Mouse (Mus musculus) erythroblast, embryonic 14.5 days (primary cell): ENCODE results near the gene Gm11937. TPM values are rescaled to one million over a fixed set of nuclear protein-coding genes. Genes with fewer than 3 reads are reported as not detected.

Experiments
- H3K27me3 ChIP-seq: 2 replicates; pipeline ENCODE4 v1.6.1; 2012; ENCODE audit warnings: inconsistent platforms; ENCODE audit not compliant: control insufficient read depth
- H3K36me3 ChIP-seq: 2 replicates; pipeline ENCODE4 v1.6.1; 2012; ENCODE audit warnings: mild to moderate bottlenecking, inconsistent platforms; ENCODE audit not compliant: control insufficient read depth
- H3K4me1 ChIP-seq: 2 replicates; pipeline ENCODE4 v1.6.1; 2012; ENCODE audit warnings: inconsistent platforms; ENCODE audit not compliant: control insufficient read depth
- H3K4me3 ChIP-seq: replicated peaks from 2 replicates; pipeline ENCODE3; 2012; ENCODE audit warnings: moderate library complexity, mild to moderate bottlenecking, inconsistent platforms
- H3K9me3 ChIP-seq: 2 replicates; pipeline ENCODE4 v1.6.1; 2012; ENCODE audit warnings: low read length, inconsistent platforms, mixed read lengths; ENCODE audit not compliant: control insufficient read depth
- GATA1 ChIP-seq: IDR thresholded peaks from 2 replicates; pipeline ENCODE4 v1.6.1; 2012; ENCODE audit warnings: low read length, inconsistent platforms, mixed read lengths
- TAL1 ChIP-seq: IDR thresholded peaks from 3 replicates; pipeline ENCODE4 v1.6.1; 2012; ENCODE audit warnings: low read length, inconsistent platforms, mixed read lengths
- polyA plus RNA-seq: library from polyadenylated mRNA; stranded (reverse); fragments of >175 nt; gene quantifications from 2 replicates; pipeline ENCODE4 v1.2.3, GENCODE M21; 2012

The Gm11937 gene
- polyA plus RNA-seq, 1 experiment = not detected

- H3K4me3 ChIP-seq = no peak within 1 kb of the TSS
- TF ChIP-seq GATA1 = no peak
- no peak for TF ChIP-seq TAL1
- peaks cover 2% of the 10 kb centered on the region; the same call in 1 of the 2 replicates for H3K9me3 ChIP-seq
- H3K4me1 ChIP-seq = no peaks in the 10 kb centered on the region
- H3K36me3 ChIP-seq = no peaks in the 10 kb centered on the region
- no peaks in the 10 kb centered on the region for H3K27me3 ChIP-seq
Measured at GRCm38 (mm10) chr11:99590981-99591380, 19.0 kb downstream of the Gm11937 start, which contains the start of gene Krtap1-3. TSS of gene Krtap1-3 (minus strand) at chr11:99591339.

DNA sequence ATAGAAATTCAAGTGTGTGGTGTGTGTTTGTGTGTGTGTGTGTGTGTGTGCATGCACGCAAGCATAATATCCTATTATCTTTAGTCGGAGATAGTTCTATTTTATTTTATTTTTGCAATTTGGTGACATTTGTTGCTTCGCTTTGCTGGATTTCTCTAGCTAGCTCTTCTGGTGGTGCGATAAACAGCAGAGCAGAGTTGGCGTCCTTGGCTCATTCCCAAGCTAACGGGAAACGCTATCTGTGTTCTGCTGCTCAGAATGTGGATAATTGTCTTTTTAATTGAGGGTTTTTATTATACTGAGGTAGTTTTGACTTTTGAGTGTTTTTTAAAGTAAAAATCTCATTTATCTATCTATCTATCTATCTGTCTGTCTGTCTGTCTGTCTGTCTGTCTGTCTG, 24.9 kb downstream of the Gm11937 start:
- no peaks in the 10 kb centered on the region for H3K4me1 ChIP-seq
- no peaks in the 10 kb centered on the region for H3K27me3 ChIP-seq
- H3K36me3 ChIP-seq = no peaks in the 10 kb centered on the region
- no peak overlapping the region for H3K4me3 ChIP-seq
- peaks cover 3% of the 10 kb centered on the region for H3K9me3 ChIP-seq
- TF ChIP-seq TAL1 (no peak), GATA1 (no peak)

- Histone ChIP-seq H3K4me1 (no peaks in the 10 kb centered on the region), H3K4me3 (no peak within 1 kb of the TSS), H3K27me3 (no peaks in the 10 kb centered on the region), H3K36me3 (no peaks in the 10 kb centered on the region), H3K9me3 (peaks cover 3% of the 10 kb centered on the region)
- TF ChIP-seq GATA1 = no peak
- no peak for TF ChIP-seq TAL1
Measured at GRCm38 (mm10) chr11:99583245-99583704, 26.7 kb downstream of the Gm11937 start, which contains the start of gene Krtap1-4. TSS of gene Krtap1-4 (minus strand) at chr11:99583654.

DNA sequence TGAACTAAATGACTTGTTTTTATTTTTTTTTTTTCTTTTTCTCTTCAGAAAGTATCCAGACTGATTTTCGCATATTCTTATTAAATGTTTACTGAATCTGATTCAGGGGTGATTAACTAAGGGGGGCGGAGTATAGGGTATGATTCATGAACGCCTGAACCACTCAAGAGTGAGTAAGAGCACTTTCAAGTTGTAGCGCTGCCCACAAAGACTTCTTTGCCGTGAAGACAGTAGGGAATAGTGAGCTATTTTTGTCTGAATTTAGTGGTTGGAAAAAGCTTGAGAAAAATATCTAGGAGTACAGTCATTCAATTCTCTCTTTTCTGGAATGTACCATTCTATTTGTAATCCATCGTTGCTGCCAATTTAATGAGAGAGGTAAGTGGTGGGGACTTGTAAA, 28.4 kb downstream of the Gm11937 start:
- no peaks in the 10 kb centered on the region for H3K36me3 ChIP-seq
- no peaks in the 10 kb centered on the region for H3K27me3 ChIP-seq
- H3K4me1 ChIP-seq = no peaks in the 10 kb centered on the region
- no peak for TF ChIP-seq GATA1
- no peak for TF ChIP-seq TAL1
- peaks cover 3% of the 10 kb centered on the region for H3K9me3 ChIP-seq
- no peak overlapping the region for H3K4me3 ChIP-seq

DNA sequence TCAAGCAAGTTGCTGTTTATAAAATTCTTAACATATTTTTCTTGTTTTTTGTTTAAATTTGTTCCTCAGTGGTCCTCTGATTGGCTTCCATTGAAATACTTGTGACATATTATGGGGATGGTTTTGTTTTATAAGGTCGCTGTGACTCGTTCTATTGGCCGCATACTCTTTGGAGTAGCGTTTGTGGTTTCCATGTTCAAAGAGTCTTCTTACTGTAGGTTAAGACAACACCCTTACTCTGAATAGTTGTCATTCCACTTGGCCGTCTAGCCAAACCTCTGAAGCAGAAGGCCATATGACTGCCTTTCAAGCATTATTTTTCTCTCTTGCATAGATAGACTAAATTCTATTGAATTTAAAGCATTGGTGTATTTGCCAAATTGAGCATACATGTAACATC, 28.9 kb downstream of the Gm11937 start:
- Histone ChIP-seq H3K9me3 (peaks cover 3% of the 10 kb centered on the region), H3K4me3 (no peak overlapping the region), H3K4me1 (no peaks in the 10 kb centered on the region), H3K36me3 (no peaks in the 10 kb centered on the region), H3K27me3 (no peaks in the 10 kb centered on the region)
- TF ChIP-seq TAL1 = no peak
- no peak for TF ChIP-seq GATA1

GRCm38 (mm10) chr11:99580636-99581035, 29.4 kb downstream of the Gm11937 start, which contains the start of gene Krtap1-5:
TSS of gene Krtap1-5 (minus strand) at chr11:99581016.
- H3K4me3 ChIP-seq = no peak within 1 kb of the TSS
- peaks cover 3% of the 10 kb centered on the region for H3K9me3 ChIP-seq
- no peaks in the 10 kb centered on the region for H3K4me1 ChIP-seq
- H3K27me3 ChIP-seq = no peaks in the 10 kb centered on the region
- no peaks in the 10 kb centered on the region for H3K36me3 ChIP-seq
- no peak for TF ChIP-seq GATA1
- TF ChIP-seq TAL1 = no peak

GRCm38 (mm10) chr11:99574106-99574505, 35.9 kb downstream of the Gm11937 start:
- no peaks in the 10 kb centered on the region for H3K27me3 ChIP-seq
- H3K4me3 ChIP-seq = no peak overlapping the region
- TF ChIP-seq GATA1 (no peak), TAL1 (no peak)
- H3K4me1 ChIP-seq = no peaks in the 10 kb centered on the region
- H3K36me3 ChIP-seq = no peaks in the 10 kb centered on the region
- no peaks in the 10 kb centered on the region for H3K9me3 ChIP-seq

DNA sequence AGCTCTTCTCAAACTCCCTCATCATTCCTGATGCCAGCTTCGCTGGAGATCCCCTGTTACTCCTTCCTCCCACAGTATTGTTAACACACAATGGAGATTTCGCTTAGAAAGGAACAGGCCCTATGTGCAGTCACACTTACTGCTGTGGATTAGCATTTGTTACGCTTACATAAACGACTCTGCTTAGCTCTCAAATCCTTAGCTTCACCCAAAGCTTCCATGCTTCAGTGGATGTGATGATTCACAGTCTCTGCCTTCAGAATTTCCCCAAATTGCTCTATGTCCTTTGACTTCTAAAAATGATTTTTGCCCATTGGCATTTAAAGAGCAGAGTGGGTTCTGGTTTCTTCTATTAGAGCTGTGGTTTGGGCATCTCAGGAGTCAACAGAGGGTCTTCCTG, 36.8 kb downstream of the Gm11937 start:
- H3K27me3 ChIP-seq = no peaks in the 10 kb centered on the region
- no peaks in the 10 kb centered on the region for H3K4me1 ChIP-seq
- H3K4me3 ChIP-seq = no peak overlapping the region
- H3K36me3 ChIP-seq = no peaks in the 10 kb centered on the region
- H3K9me3 ChIP-seq = no peaks in the 10 kb centered on the region
- TF ChIP-seq GATA1 = no peak

DNA sequence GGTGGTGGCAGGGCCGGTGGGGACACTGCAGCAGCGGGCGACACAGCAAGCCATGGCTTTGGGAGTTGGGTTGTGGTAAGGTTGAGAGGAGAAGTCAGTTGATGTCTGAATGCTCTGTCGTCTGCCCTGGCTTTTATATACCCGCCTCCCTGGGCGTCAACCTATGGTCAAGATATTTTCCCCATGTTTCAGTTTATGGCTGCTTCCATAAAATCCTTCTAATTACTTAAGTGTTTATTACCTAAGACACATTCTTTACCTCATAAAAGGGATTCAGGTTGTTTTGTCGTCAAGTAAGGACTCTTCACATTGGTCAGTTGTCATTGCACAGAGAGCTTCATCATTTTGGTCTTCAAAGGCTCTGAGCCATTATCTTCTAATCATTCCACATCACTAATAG, 43.5 kb downstream of the Gm11937 start, which contains the start of gene Krtap3-1:
TSS of gene Krtap3-1 (minus strand) at position 101 of the 400 bp plus-strand sequence.
- H3K36me3 ChIP-seq = no peaks in the 10 kb centered on the region
- no peaks in the 10 kb centered on the region for H3K27me3 ChIP-seq
- no peaks in the 10 kb centered on the region for H3K4me1 ChIP-seq
- TF ChIP-seq TAL1 (no peak), GATA1 (no peak)
- 0 out of 2 replicates have a peak, but pooled peaks cover 2% of the 10 kb centered on the region for H3K9me3 ChIP-seq
- no peak within 1 kb of the TSS for H3K4me3 ChIP-seq

DNA sequence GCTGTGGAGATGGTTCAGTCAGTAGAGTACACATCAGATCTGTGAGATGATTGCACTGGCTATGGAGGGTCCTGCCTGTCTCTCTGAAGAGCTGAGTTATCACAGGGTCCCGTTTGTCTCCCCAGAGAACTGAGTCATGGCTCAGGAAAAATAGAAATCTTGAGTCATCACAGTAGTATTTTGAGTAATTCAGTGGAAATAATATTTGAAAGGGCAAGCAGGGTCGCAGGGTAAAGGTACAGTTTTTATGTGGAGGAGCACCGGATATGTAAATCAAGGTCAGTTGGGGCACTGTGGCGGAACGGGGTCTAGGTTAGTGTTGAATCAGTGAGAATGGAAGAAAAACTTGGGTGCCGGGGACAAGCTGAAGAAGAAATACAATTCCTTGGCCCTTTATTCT, 47.4 kb downstream of the Gm11937 start:
- Histone ChIP-seq H3K9me3 (0 out of 2 replicates have a peak, but pooled peaks cover 2% of the 10 kb centered on the region), H3K27me3 (no peaks in the 10 kb centered on the region), H3K4me3 (no peak overlapping the region), H3K36me3 (no peaks in the 10 kb centered on the region), H3K4me1 (no peaks in the 10 kb centered on the region)
- TF ChIP-seq TAL1 = no peak
- no peak for TF ChIP-seq GATA1

Other genes with a start within 250 kb of the Gm11937 start
- gene Krt28, start 235.3 kb downstream of the Gm11937 start, polyA plus RNA-seq = not detected in 2 replicates
- gene Krt10, start 220.8 kb downstream of the Gm11937 start, polyA plus RNA-seq = 0.22 and 0.51 TPM in 2 replicates
- gene Krt12, start 187.9 kb downstream of the Gm11937 start, polyA plus RNA-seq = not detected in 2 replicates
- gene Krt20, start 172.0 kb downstream of the Gm11937 start, polyA plus RNA-seq = not detected in 2 replicates
- gene Krt23, start 117.1 kb downstream of the Gm11937 start, polyA plus RNA-seq = not detected in 2 replicates
- gene Krt39, start 88.9 kb downstream of the Gm11937 start, polyA plus RNA-seq = not detected in 2 replicates
- not detected in 2 replicates for gene Krt40, start 67.0 kb downstream of the Gm11937 start, polyA plus RNA-seq
- gene Krtap3-3, start 59.3 kb downstream of the Gm11937 start, polyA plus RNA-seq = not detected in 2 replicates
- gene Krtap3-2, start 53.3 kb downstream of the Gm11937 start, polyA plus RNA-seq = not detected in 2 replicates
- gene Gm11939, start 50.7 kb downstream of the Gm11937 start, polyA plus RNA-seq = not detected in 2 replicates
- gene Krtap3-1, start 43.6 kb downstream of the Gm11937 start, polyA plus RNA-seq = not detected in 2 replicates
- gene Krtap1-5, start 29.2 kb downstream of the Gm11937 start, polyA plus RNA-seq = not detected in 2 replicates
- gene Krtap1-4, start 26.5 kb downstream of the Gm11937 start, polyA plus RNA-seq = not detected in 2 replicates
- gene Krtap1-3, start 18.9 kb downstream of the Gm11937 start, polyA plus RNA-seq = not detected in 2 replicates
- not detected in 2 replicates for gene Krtap9-3, start 12.1 kb downstream of the Gm11937 start, polyA plus RNA-seq
- gene Gm11938, start 6.9 kb downstream of the Gm11937 start, polyA plus RNA-seq = not detected in 2 replicates
- not detected in 2 replicates for gene Krtap2-4, start 4.7 kb upstream of the Gm11937 start, polyA plus RNA-seq
- not detected in 2 replicates for gene Gm11562, start 10.2 kb upstream of the Gm11937 start, polyA plus RNA-seq
- gene Krtap4-1, start 18.0 kb upstream of the Gm11937 start, polyA plus RNA-seq = not detected in 2 replicates
- gene Krtap4-2, start 24.9 kb upstream of the Gm11937 start, polyA plus RNA-seq = not detected in 2 replicates
- not detected in 2 replicates for gene Krtap4-7, start 33.9 kb upstream of the Gm11937 start, polyA plus RNA-seq
- not detected in 2 replicates for gene Gm11555, start 40.0 kb upstream of the Gm11937 start, polyA plus RNA-seq
- not detected in 2 replicates for gene Gm11563, start 48.8 kb upstream of the Gm11937 start, polyA plus RNA-seq
- gene Krtap4-6, start 55.8 kb upstream of the Gm11937 start, polyA plus RNA-seq = not detected in 2 replicates
- not detected in 2 replicates for gene Gm14190, start 80.6 kb upstream of the Gm11937 start, polyA plus RNA-seq
- gene Gm14180, start 124.1 kb upstream of the Gm11937 start, polyA plus RNA-seq = not detected in 2 replicates
- not detected in 2 replicates for gene Gm11595, start 162.7 kb upstream of the Gm11937 start, polyA plus RNA-seq
- not detected in 2 replicates for gene Krtap4-8, start 170.5 kb upstream of the Gm11937 start, polyA plus RNA-seq
- not detected in 2 replicates for gene Krtap4-9, start 175.0 kb upstream of the Gm11937 start, polyA plus RNA-seq
- not detected in 2 replicates for gene Gm11596, start 183.3 kb upstream of the Gm11937 start, polyA plus RNA-seq
- not detected in 2 replicates for gene Gm11569, start 188.7 kb upstream of the Gm11937 start, polyA plus RNA-seq
- not detected in 2 replicates for gene Gm11554, start 194.3 kb upstream of the Gm11937 start, polyA plus RNA-seq
- gene Krtap4-13, start 199.7 kb upstream of the Gm11937 start, polyA plus RNA-seq = not detected in 2 replicates
- gene Gm11564, start 205.5 kb upstream of the Gm11937 start, polyA plus RNA-seq = not detected in 2 replicates
- not detected in 2 replicates for gene 2300003K06Rik, start 227.9 kb upstream of the Gm11937 start, polyA plus RNA-seq
- not detected in 2 replicates for gene Krtap4-16, start 241.4 kb upstream of the Gm11937 start, polyA plus RNA-seq
- 0.04 TPM in 1 of 2 replicates, not detected in the other for gene Gm11568, start 247.7 kb upstream of the Gm11937 start, polyA plus RNA-seq